ENCODE assay signal across 12 mouse cellular contexts in genomic region chr2:57793519-57794296, GRCm38 (mm10).
"Had no signal": no experiment of that assay in that cellular context is flagged by ENCODE, and none has a peak within 500 bp of the region (broad histone marks: within the 10 kb centered on the region; RNA-seq: fewer than 3 reads in every experiment).

No protein-coding gene starts in this region.

- H3K27me3 ChIP-seq: kidney, embryonic 15.5 days; limb, embryonic 15.5 days; liver, embryonic 12.5 days; neural tube, embryonic 12.5 days had no signal

- H3K4me1 ChIP-seq: kidney, embryonic 15.5 days; limb, embryonic 15.5 days; liver, embryonic 12.5 days; neural tube, embryonic 12.5 days had no signal

- H3K36me3 ChIP-seq: kidney, embryonic 15.5 days; limb, embryonic 15.5 days; liver, embryonic 12.5 days; neural tube, embryonic 12.5 days had no signal

- H3K9me3 ChIP-seq: kidney, embryonic 15.5 days; limb, embryonic 15.5 days; liver, embryonic 12.5 days; neural tube, embryonic 12.5 days had no signal

- H3K4me3 ChIP-seq: kidney, embryonic 15.5 days; left cerebral cortex, adult 2 months; limb, embryonic 15.5 days; liver, embryonic 12.5 days; neural tube, embryonic 12.5 days had no signal

- H3K9ac ChIP-seq: kidney, embryonic 15.5 days; limb, embryonic 15.5 days; liver, embryonic 12.5 days; lung, embryonic 14.5 days; neural tube, embryonic 12.5 days had no signal

- H3K27ac ChIP-seq: kidney, embryonic 15.5 days; left cerebral cortex, adult 2 months; limb, embryonic 15.5 days; liver, embryonic 12.5 days; macrophage; neural tube, embryonic 12.5 days; stomach, postnatal 0 days had no signal

- DNase-seq: kidney, adult 2 months; kidney, postnatal 14 days; lung, embryonic 14.5 days; lung, postnatal 10 days; thymus, postnatal 4 days had no signal

- H3K4me2 ChIP-seq: kidney, embryonic 15.5 days; limb, embryonic 15.5 days; liver, embryonic 12.5 days; lung, embryonic 14.5 days; neural tube, embryonic 12.5 days had no signal

- ATAC-seq: liver, embryonic 12.5 days had no signal
